Mouse (Mus musculus) T-helper 1 cell (primary cell): Measurements from ENCODE around the gene Hmbs.
"Not testable (repeated sequence)": the region's sequence is repeated elsewhere in the genome, so short reads cannot be mapped to it uniquely, and the experiment has no call there.

Experiments used
- in situ Hi-C: fragments of 300-600 bp; cut with MboI, MseI; formaldehyde crosslinking; loops from one replicate; pipeline ENCODE4 v1.15.1; 2025; ENCODE audit warnings: high pct_unique_total_duplicates

Gene Hmbs

DNA sequence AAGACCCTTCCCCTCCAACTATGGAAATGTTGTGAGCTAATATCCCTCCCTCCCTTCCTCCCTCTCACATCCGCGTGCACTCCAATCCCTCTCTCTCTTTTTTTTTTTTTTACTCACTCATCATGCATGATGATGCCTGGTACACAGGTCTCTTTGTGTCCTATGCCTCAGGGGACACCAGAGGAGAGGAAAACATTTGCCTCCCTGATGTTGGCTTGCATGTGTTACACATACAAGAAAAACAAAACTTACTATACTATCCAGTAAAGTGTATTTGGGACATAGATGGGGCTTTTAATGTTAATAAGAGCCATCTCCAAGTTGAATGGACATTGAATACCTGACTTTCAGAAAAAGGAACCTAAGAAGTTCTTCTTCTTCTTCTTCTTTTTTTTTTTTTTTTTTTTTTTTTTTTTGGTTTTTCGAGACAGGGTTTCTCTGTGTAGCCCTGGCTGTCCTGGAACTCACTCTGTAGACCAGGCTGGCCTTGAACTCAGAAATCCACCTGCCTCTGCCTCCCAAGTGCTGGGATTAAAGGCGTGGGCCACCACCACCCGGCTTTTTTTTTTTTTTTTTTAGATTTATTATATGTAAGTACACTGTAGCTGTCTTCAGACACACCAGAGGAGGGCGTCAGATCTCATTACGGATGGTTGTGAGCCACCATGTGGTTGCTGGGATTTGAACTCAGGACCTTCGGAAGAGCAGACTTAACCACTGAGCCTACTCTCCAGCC, 18.8 kb downstream of the Hmbs start:
- in situ Hi-C loops: not testable (repeated sequence)

DNA sequence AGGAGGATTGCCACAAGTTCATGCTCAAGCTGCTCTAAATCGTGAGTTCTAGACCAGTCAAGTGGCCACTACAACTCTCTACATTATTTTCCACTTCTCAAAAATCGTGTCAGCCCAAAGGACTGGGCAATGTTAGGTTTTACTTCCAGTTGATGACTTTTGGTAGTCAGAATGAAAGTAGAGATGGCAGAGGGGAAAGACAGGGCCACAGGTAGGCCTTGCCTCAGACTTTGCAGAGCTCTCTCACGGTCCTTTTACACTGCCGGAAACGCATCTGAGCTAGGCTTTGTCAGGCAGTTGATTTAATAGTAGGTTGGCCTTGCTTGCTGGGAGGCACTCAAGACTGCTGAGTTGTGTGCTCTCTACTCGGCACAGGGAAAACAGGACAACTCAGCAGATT, 19.9 kb downstream of the Hmbs start:
- in situ Hi-C loops: no loop called here

DNA sequence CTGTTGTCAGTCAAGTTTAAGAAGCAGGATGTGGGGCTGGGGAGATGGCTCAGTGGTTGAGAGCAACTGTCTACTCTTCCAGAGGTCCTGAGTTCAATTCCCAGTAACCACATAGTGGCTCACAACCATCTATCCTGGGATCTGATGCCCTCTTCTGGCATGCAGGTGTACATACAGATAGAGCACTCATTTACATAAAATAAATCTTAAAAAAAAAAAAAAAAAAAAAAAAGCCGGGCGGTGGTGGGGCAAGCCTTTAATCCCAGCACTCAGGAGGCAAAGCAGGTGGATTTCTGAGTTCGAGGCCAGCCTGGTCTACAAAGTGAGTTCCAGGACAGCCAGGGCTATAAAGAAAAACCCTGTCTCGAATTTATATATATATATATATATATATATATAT, 20.4 kb downstream of the Hmbs start:
- in situ Hi-C loops: not testable (repeated sequence)

DNA sequence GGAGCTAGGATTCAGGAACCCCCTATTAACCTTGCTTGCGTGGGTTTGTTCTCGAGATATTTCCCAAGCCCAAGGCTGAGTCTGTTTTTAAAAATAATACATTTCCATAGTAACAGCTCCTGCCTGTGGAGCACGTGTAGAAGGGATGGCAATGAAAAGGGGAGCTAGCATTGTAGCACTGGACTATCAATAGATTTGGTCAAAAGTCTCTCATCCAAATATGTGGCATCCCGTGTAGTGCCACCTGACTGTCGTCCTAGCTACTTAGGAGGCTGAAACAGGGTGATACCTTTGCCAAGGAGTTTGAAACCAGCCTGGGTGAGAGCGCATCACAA, 23.3 kb downstream of the Hmbs start:
- in situ Hi-C loops: no loop called here

DNA sequence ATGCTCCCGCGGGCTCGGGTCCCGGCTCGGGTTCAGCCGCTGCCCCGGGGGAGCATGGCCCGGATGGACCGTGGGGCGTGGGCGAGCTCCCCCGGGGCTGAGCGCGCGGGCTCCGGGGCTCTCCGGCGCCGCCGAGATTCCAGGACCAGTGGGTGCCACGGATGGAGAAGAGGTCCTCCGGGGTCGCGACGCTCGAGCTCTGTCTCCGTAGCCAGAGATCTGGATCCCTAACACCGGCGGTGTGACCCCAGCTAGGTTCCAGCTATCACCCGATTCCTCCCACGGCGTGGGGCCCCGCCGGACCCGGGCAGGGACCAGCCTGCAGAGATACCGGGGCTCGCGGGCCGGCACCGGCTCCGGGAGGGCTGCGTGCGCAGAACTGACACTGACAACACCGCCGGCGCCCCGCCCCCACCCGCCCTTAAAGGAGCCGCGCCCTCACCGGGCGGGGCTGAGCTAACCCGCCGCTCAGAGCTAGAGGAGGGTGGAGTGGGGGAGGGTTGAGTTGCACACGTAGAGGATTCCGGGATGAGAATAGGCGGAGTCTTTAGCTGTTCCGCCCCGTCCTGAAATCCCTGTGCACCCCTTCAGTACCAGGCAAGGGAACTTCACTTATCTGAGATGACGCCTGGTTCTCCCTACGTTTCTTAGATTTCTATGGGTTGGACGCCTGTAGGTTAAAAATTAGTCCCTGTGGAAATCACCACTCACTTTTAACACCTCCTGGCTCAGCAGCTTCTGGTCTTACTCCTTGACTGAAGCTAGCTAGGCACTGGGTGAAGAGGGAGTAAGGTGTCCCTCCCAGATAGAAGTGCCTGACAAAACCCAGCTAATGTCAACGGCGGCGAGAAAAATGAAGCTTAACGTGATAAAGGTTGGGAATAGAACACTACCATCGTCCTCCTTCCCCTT, 23.9 kb downstream of the Hmbs start, which contains the start of gene C2cd2l:
TSS of gene C2cd2l (minus strand) at position 399 of the 912 bp plus-strand sequence.
- in situ Hi-C loops: no loop called here

DNA sequence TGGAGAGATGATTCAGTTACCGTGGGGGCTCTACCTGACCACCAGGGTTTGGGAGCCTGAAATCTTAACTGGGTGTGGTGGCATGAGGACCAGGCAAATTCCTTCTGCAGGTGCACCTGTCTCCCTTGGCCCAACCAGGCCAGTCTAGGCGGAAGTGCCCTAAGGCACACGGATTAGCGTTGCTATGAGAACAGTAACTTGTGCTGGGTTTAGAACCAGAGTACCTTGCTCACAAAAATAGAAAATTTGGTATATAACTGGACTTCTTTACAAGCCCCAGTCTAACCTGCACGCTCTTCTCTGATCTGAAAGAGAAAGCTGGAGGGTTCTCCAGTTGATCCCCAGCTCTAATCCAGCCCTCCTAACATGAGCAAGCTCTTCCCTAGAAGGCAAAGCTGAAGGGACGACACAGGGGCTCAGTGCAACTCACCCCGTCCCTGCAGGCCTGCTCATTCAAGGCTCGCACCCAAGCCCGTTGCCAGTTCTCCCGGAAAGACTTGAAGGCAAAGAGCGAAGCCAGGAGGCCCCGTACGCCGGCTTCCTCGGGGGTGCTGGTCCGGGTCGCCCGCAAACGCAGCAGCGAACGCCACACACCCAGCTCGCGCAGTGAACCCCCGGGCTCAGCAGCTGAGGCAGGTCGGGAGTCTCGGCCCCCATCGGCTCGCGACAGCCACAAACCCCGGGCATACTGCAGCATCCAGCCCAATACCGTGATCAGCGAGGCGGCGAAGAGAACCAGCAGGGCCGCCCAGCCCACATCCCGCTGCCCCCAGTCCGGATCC, 24.7 kb downstream of the Hmbs start:
- in situ Hi-C loops: no loop called here

DNA sequence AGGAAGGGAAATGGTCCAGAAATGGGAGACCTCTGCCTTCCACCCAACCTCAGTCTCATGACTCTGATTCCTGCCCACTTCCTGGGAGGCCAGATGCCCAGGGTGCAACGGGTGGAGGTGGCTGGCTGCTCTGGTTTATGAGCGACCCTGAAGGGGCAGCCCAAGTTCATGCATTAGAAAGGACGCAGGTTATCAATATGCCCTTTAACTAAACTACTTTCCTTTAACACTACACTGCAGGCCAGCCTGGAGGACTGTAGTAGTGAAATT, 25.3 kb downstream of the Hmbs start:
- in situ Hi-C loops: no loop called here

DNA sequence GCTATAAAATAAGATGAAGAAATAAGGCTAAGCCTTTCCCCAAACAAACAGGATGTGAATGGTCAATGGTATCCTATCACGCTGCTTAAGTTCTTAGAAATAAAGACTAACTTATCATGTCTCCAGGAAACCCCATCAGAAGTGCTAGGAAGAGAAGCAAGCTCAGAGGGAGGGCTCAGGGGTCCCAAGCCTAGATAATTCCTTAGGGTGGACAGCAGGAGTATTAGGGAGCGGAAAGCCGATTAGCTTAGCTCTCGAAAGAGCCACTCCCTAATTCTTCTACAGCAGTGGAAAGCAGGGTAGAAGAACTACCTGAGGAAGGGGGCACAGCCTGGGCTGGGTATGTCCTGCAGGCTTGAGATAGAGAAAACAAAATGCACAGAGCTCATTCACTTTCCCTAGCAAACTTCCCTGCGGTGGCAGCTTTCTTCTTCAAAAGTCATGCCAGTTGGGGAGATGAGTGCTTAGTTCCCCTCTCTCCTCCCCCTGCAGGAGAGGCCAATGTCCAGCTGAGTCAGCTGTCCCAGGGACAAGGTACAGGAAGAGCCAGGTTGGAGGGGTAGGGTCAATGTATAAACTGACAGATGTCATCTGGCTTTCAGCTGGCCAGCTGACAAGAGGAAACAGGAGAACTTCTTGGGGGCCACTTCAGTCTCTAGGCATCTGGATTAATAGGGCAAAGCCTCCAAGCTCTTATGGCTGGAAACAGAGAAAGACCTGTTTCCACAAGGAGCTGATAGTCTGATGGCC, 25.8 kb downstream of the Hmbs start:
- in situ Hi-C loops: no loop called here

DNA sequence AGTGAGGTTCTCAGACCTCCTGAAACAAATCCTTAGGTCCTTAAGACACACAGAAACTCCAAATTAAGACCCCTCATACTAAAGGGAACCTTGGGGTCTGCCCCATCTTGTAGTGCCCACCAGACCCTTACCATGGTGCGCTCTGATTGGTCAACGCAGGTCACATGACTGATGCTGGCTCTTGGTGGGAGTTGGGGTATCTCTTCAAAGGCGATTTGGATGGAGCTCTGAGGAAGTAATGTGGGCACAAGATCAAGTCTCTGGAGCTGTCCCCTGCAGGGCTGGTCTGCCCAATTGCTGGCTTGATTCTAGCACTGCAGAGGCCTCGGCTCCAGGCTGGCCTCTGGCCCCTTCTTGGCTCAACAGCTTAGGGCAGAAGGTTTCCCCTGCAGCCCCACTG, 26.6 kb downstream of the Hmbs start:
- in situ Hi-C loops: no loop called here

DNA sequence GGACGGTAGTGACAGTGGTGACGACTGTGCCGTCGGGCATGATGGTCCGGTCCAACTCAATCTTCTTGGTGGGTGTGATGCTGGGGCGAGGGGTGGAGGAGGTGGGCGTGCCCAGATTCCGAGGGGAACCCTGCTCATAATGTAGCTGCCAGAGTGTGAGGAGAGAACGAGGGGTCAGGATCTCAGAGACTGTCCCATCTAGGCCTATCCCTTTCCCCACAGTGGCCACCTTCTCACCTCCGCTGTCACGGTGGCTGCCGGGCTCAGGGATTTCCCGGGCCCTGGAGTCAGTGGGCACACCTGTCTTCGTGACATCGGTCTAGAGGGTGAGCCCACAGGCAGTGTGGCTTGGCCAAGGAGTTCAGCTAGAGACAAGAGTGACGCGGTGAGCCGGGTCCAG, 29.1 kb downstream of the Hmbs start:
- in situ Hi-C loops: no loop called here

DNA sequence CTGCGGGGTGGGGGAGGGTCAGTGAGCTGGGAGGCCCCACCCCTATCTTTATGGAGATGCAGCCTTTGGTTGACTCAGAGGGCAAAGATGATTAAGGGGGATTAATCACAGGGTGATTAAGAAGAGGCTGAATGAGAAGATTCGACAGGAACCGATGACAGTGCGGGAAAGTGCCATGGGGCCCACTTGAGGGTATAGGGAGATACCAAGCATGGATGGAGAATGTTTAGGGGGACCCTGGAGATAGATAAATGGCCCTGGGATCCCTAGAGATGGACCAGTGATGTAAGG, 29.8 kb downstream of the Hmbs start:
- in situ Hi-C loops: no loop called here

DNA sequence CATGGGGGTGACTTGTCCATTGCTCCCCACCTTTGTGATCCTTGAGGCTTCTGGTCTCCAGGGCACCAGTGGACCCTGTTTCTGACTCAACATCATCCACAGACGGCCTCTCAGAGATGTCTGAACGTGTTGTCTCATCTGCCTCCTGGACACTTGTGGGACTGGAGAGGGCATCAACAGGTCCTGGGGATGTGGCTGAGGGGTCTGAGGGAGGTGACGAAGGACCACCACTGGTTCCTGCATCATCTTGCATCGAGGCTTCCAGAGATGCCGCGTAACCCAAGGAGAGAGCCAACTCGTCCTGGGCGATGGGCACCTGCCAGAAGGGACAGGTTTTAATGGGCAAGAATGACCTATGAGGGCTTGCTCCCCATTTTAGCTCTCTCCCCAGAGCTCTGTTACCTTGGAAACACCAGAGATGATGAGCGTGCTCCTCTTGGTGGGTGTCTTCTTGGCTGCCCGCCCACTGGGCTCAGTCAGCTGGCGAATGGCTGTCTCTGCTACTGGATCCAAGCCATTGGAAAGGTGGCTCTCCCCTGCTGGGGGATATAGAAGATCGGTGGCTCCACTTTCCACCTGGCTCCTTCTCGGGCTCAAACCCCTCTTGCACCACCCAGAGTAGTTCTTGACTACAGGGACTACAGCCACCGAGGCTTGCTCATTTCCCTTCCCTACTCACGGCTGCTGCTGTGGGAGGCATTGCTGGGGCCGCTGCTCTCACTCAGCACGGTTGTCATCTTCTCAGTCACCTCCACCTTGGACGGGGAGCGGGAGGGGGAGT, 30.4 kb downstream of the Hmbs start:
- in situ Hi-C loops: no loop called here

DNA sequence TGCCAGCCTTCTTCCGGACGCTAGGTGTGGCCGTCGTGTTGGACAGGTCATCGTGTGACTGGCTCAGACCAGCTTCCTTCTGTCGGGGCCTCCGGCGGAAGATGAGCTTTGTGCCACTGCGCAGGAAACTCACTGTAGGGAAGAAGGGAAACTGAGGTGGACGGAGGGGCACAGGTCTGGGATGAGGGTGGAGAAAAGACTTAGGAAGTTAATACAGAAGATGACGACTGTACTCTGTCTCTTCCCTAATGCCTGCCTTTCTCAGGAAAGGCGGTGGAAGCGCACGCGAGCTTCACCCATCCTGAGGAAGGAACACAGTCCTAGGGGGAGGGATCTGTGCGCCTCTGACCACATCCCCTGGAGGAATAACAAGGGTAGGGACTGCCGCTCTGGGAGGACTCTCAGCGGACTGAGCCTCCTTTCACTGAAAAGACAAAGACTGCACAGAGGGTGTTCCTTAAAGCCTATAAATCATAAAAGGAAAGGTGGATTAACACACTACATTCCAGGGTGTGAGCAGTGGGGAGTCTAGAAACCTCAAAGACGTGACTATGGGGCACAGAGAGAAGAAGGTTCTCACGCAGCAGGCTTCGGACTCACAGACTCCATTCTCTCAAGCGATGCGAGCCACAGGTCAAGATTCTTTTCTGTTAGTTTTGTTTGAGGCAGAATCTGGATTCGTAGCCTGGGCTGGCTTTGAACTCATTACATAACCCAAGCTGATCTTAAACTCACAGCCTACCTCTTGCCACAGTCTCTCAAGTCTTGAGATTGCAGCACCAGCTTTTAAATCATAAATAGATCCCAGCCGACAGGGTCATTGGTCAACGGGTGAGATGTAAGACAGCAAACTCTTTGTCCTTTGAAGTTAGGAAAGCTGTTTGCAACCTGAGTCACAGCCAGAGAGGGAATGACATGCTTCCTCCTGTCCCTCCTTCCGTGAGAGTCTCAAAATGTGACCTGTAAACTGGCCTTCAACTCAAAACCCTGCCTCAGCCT, 32.6 kb downstream of the Hmbs start:
- in situ Hi-C loops: no loop called here

DNA sequence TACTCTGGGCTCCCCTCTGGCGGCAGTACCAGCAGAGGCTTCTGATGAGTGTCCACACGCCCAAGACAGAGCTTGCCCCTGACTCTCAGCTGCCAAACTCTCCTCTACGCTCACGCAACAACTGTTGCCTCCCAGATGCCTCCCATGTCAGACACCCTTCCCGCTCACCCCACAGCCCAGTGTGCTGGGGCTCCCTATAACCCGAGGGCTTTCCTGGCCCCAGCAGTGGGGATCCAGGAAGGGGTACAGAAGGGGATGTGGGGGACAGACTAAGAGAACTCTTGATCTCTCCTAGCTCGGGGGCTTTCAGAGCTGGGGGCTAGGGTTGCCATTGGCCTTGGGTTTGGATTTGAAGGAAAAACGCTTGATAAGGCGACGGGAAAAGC, 33.3 kb downstream of the Hmbs start:
- in situ Hi-C loops: no loop called here

DNA sequence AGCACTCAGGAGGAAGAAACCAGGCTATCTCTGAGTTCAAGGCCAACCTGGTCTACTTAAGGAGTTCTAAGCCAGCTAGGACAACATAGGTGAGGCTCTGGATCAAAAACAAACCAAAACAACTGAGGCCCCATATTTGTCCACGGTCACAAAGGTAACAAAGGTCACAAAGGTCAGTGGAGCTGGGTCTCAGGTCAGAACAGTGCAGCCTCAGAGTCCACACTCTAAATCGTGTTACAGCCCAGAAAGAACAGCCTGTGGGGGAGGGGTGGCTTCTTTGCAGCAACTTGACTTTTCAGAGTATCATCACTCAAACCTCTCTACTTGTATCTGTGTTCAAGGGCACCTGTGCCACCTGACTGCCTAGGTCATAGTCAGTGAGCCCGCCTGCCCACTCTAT, 34.3 kb downstream of the Hmbs start:
- in situ Hi-C loops: no loop called here

DNA sequence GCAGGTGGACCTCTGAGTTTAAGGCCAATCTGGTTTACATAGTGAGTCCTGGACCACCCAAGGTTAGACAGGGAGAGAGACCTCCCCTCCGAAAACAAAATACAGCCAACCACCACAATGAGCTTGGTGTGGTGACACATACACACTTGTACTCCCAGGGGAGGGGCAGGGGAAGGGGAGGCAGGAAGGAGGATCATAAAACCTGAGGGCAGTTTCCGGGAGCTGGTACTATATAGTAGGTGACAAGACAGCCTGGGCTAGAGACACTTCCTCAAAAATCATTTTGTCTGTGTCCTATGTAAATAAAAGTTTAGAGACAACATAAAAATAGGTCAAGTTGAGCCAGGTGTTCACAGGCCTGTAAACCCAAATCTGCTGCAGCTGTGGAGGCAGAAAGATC, 36.8 kb downstream of the Hmbs start:
- in situ Hi-C loops: no loop called here

DNA sequence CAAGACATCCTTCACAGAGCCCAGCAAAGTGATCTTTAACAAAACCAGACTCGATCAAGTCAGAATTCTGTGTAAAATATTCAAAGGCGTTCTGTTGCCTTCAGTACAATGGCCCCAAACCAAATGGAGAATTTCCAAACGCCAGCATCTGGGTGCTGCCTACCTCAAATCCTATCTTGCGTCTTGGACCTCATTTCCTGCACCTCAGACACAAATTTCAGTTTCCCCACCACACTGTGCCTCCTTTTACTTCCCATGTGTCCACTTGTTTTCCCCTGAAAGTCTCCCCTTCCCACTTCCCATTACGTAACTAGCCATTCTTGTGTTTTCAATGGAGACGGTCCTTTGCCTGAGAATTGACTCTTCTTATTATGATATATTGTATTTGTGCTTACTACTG, 37.5 kb downstream of the Hmbs start:
- in situ Hi-C loops: no loop called here

DNA sequence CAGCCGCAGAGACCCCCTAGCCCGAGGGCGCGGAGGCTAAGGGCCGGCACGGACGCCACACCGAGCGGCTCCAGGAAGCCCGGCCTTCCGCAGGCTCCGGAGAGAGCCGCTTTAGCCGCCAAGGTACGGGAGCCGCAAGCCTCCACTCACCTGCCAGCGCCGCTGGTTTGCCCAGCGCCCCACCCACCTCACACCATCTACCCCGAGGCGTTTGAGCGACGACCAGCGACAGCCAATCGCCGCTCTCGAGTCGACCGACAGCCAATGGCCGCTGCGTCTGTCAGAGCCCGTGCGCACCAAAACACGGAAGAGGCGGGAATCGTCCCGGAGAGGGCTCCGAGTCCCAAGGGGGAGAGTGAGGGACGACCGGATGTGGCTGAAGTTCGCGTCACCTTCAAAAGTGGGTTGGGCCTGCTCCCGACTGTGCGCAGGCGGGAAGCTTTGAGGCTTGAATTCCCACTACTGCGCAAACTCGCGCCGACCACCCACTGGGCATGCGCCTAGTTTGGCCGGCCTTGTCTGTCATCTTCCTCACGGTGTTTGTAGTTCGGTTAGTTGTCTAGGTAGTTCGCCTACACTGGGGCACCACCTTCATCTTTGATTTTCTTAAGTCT, 38.5 kb downstream of the Hmbs start, which contains the start of gene Hinfp:
TSS of gene Hinfp (minus strand) at position 206 of the 614 bp plus-strand sequence.
- in situ Hi-C loops: no loop called here

DNA sequence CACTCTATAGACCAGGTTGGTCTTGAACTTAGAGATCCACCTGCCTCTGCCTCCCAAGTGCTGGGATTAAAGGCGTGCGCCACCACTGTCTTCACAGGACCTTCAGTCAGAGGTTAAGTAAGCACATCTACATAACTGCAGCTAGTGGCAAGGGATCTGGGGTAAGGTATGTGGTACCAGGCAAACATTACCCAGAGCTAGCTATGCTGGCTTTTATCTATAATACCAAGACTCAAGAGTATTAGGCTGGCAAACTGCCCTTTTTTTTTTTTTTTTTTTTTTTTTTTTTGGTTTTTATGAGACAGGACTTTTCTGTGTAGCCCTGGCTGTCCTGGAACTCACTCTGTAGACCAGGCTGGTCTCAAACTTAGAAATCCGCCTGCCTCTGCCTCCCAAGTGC, 44.0 kb downstream of the Hmbs start:
- in situ Hi-C loops: not testable (repeated sequence)

DNA sequence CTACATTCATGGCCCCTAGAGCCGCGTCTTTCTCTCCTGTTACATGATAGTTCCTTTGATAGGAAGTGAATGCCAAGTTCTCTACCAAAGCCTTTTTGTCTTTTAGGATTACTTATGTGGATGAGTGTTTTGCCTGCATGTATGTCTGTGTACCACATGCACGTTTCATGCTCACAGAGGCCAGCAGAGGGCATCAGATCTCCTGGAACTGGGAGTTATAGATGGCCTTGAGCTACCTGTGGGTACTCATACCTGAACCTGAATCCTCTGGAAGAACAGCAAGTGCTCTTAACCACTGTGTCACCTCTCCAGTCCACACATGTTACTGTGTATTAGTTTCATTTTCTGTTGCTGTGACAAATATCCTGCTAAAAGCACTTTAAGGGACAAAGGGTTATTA, 51.5 kb downstream of the Hmbs start:
- in situ Hi-C loops: no loop called here
